ENCODE assay signal across 33 mouse cellular contexts in the genomic region with DNA sequence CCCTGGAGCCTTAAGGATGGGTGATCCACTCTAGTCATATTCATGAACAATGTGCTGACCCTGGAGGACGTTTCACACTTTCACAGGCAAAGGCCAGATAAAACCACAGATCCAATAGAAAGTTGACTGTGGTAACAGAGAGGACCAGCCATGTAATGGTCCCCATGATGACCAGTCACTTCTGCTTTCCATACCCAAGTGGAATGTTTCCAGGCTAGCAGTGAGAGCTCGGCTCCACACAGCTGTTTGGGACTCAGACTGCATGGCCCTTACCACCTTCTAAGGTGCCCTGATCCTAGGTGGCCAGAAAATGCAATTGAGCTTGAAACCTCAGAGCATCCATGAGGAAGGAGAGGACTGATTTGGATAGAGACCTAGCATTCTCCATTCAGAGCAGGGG. TPM values are rescaled to one million over a fixed set of nuclear protein-coding genes. Genes with fewer than 3 reads are reported as not detected.
A peak's percentile ranks its signal among the peaks of the same experiment; 100 is the strongest.
DNase-seq lines count a peak whose midpoint lies in the region; ATAC-seq and TF ChIP-seq lines count a peak whose summit lies in the region.
"Had no signal": no experiment of that assay in that cellular context is flagged by ENCODE, and none has a peak within 500 bp of the region (broad histone marks: within the 10 kb centered on the region; RNA-seq: fewer than 3 reads in every experiment).

No protein-coding gene starts in this region.

- no peaks in the 10 kb centered on the region for H3K9me3 ChIP-seq in heart, embryonic 13.5 days
- no peaks in the 10 kb centered on the region for H3K9me3 ChIP-seq in heart, embryonic 12.5 days (replicated peaks)
- H3K9me3 ChIP-seq in stomach, postnatal 0 days (ENCODE audit: control insufficient read depth, low read length), result no peaks in the 10 kb centered on the region
- no peaks in the 10 kb centered on the region for H3K9me3 ChIP-seq in liver, postnatal 0 days (ENCODE audit: low read length)
- H3K9me3 ChIP-seq: embryonic facial prominence, embryonic 12.5 days; hindbrain, embryonic 13.5 days; limb, embryonic 15.5 days; liver, embryonic 13.5 days; midbrain, embryonic 10.5 days; neural tube, embryonic 12.5 days had no signal

- 48% methylated on average over 2 of the region's 2 CpGs for WGBS in heart, embryonic 13.5 days
- 64% methylated on average over 2 of the region's 2 CpGs for WGBS in heart, embryonic 12.5 days
- WGBS in lung, adult 2 months, result 52% methylated on average over 2 of the region's 2 CpGs
- 59% methylated on average over 2 of the region's 2 CpGs for WGBS in stomach, postnatal 0 days
- WGBS in liver, postnatal 0 days (ENCODE audit: insufficient replicate concordance), result 56% methylated on average over 2 of the region's 2 CpGs

- H3K4me2 ChIP-seq in heart, embryonic 13.5 days, result no peak overlapping the region
- no peak overlapping the region for H3K4me2 ChIP-seq in heart, embryonic 12.5 days
- no peak overlapping the region for H3K4me2 ChIP-seq in stomach, postnatal 0 days (replicated peaks; ENCODE audit: low read depth)
- H3K4me2 ChIP-seq in liver, postnatal 0 days (ENCODE audit: low read depth, low read length), result no peak overlapping the region
- H3K4me2 ChIP-seq: embryonic facial prominence, embryonic 12.5 days; hindbrain, embryonic 13.5 days; limb, embryonic 15.5 days; liver, embryonic 13.5 days; lung, embryonic 14.5 days; neural tube, embryonic 12.5 days had no signal

- TF ChIP-seq CTCF in lung, adult 2 months (IDR thresholded peaks at IDR 0.05; ENCODE audit: insufficient read depth, low read length), result no peak
- TF ChIP-seq CTCF in stomach, postnatal 0 days (IDR thresholded peaks at IDR 0.05; ENCODE audit: low read depth), result no peak
- no peak for TF ChIP-seq CTCF in liver, postnatal 0 days (IDR thresholded peaks at IDR 0.05; ENCODE audit: low read depth)

- H3K4me1 ChIP-seq in heart, embryonic 13.5 days, result peaks cover 27% of the 10 kb centered on the region
- peaks cover under 1% of the 10 kb centered on the region; the same call in 1 of the 2 replicates for H3K4me1 ChIP-seq in heart, embryonic 12.5 days (replicated peaks)
- peaks cover under 1% of the 10 kb centered on the region; the same call in 1 of the 2 replicates for H3K4me1 ChIP-seq in lung, adult 2 months (ENCODE audit: control insufficient read depth, insufficient read depth, low read length)
- H3K4me1 ChIP-seq in stomach, postnatal 0 days (replicated peaks; ENCODE audit: control insufficient read depth, insufficient read depth), result peaks cover under 1% of the 10 kb centered on the region; the same call in 1 of the 2 replicates
- no peaks in the 10 kb centered on the region for H3K4me1 ChIP-seq in liver, postnatal 0 days (ENCODE audit: insufficient read depth)
- H3K4me1 ChIP-seq: liver, embryonic 13.5 days; neural tube, embryonic 12.5 days had no signal

- peaks cover 6% of the 10 kb centered on the region for H3K27me3 ChIP-seq in heart, embryonic 13.5 days (replicated peaks)
- H3K27me3 ChIP-seq in heart, embryonic 12.5 days (replicated peaks), result peaks cover 7% of the 10 kb centered on the region; the same call in 1 of the 2 replicates
- no peaks in the 10 kb centered on the region for H3K27me3 ChIP-seq in stomach, postnatal 0 days (ENCODE audit: control insufficient read depth, insufficient read depth, low read length)
- 0 out of 2 replicates have a peak, but pooled peaks cover under 1% of the 10 kb centered on the region for H3K27me3 ChIP-seq in liver, postnatal 0 days (ENCODE audit: insufficient read depth, low read length)
- H3K27me3 ChIP-seq: limb, embryonic 15.5 days; neural tube, embryonic 12.5 days had no signal

- no peak overlapping the region for H3K9ac ChIP-seq in heart, embryonic 13.5 days
- no peak overlapping the region for H3K9ac ChIP-seq in heart, embryonic 12.5 days
- H3K9ac ChIP-seq in stomach, postnatal 0 days (ENCODE audit: low read length), result no peak overlapping the region
- no peak overlapping the region for H3K9ac ChIP-seq in liver, postnatal 0 days (replicated peaks)
- H3K9ac ChIP-seq: embryonic facial prominence, embryonic 12.5 days; hindbrain, embryonic 13.5 days; limb, embryonic 15.5 days; liver, embryonic 13.5 days; lung, embryonic 14.5 days; neural tube, embryonic 12.5 days had no signal

- no peak overlapping the region for H3K4me3 ChIP-seq in heart, embryonic 13.5 days
- no peak overlapping the region for H3K4me3 ChIP-seq in heart, embryonic 12.5 days
- no peak overlapping the region for H3K4me3 ChIP-seq in lung, adult 2 months (replicated peaks; ENCODE audit: extremely low read depth, low read depth, low read length)
- no peak overlapping the region for H3K4me3 ChIP-seq in stomach, postnatal 0 days (ENCODE audit: low read depth, low read length)
- H3K4me3 ChIP-seq in liver, postnatal 0 days (ENCODE audit: low read depth, low read length), result no peak overlapping the region
- H3K4me3 ChIP-seq: embryonic facial prominence, embryonic 12.5 days; heart, adult 2 months; hindbrain, embryonic 13.5 days; limb, embryonic 15.5 days; liver, embryonic 13.5 days; midbrain, embryonic 10.5 days; myocyte; neural tube, embryonic 12.5 days had no signal

- no peak for TF ChIP-seq EP300 in stomach, postnatal 0 days (optimal IDR thresholded peaks at IDR 0.05)
- TF ChIP-seq EP300 in liver, postnatal 0 days (IDR thresholded peaks at IDR 0.05; ENCODE audit: low read depth), result no peak

- no peaks in the 10 kb centered on the region for H3K36me3 ChIP-seq in heart, embryonic 13.5 days
- no peaks in the 10 kb centered on the region for H3K36me3 ChIP-seq in heart, embryonic 12.5 days
- no peaks in the 10 kb centered on the region for H3K36me3 ChIP-seq in stomach, postnatal 0 days (ENCODE audit: control insufficient read depth, insufficient read depth, low read length)
- H3K36me3 ChIP-seq in liver, postnatal 0 days (replicated peaks; ENCODE audit: insufficient read depth, low read length), result no peaks in the 10 kb centered on the region
- H3K36me3 ChIP-seq: embryonic facial prominence, embryonic 12.5 days; hindbrain, embryonic 13.5 days; limb, embryonic 15.5 days; liver, embryonic 13.5 days; midbrain, embryonic 10.5 days; neural tube, embryonic 12.5 days had no signal

- no peak for TF ChIP-seq POLR2A in lung, adult 2 months (IDR thresholded peaks at IDR 0.05; ENCODE audit: borderline replicate concordance, extremely low read depth, low read depth, low read length)

- no peak for ATAC-seq in heart, embryonic 13.5 days (ENCODE audit: extremely low read depth, insufficient number of reproducible peaks, low FRiP score, low TSS enrichment)
- ATAC-seq in heart, embryonic 12.5 days (ENCODE audit: insufficient number of reproducible peaks, low FRiP score), result no peak
- ATAC-seq in stomach, postnatal 0 days (ENCODE audit: low FRiP score, low TSS enrichment), result 0 out of 2 replicates have a peak, but pooled peaks have one; percentile 6
- no peak for ATAC-seq in liver, postnatal 0 days
- ATAC-seq: forebrain, embryonic 14.5 days; intestine, embryonic 16.5 days; midbrain, embryonic 16.5 days had no signal

- peak overlapping the region; percentile 45; the same call in 1 of the 2 replicates for H3K27ac ChIP-seq in heart, embryonic 13.5 days (replicated peaks)
- no peak overlapping the region for H3K27ac ChIP-seq in heart, embryonic 12.5 days (ENCODE audit: poor library complexity, severe bottlenecking)
- no peak overlapping the region for H3K27ac ChIP-seq in stomach, postnatal 0 days (replicated peaks)
- no peak overlapping the region for H3K27ac ChIP-seq in liver, postnatal 0 days (ENCODE audit: low read depth)
- H3K27ac ChIP-seq: embryonic facial prominence, embryonic 12.5 days; heart, adult 2 months; hindbrain, embryonic 13.5 days; kidney, postnatal 0 days; limb, embryonic 15.5 days; liver, embryonic 13.5 days; midbrain, embryonic 10.5 days; neural tube, embryonic 12.5 days had no signal

- peak; percentile 32 for DNase-seq in lung, postnatal 36 days
- no peak for DNase-seq in lung, adult 2 months
- peak; percentile 16 to 33 for DNase-seq in heart, postnatal 10 days
- DNase-seq in stomach, postnatal 0 days (ENCODE audit: low spot score), result no peak
- no peak for DNase-seq in liver, postnatal 0 days
- no peak for DNase-seq in layer of hippocampus, postnatal 25 days (ENCODE audit: extremely low spot score in 1 of 2, low spot score in 1 of 2)
- DNase-seq: B cell, adult 2 months; cerebellum, adult 11 months; cerebellum, adult 9-10 months; cerebellum, postnatal 36 days; embryo, embryonic 11 days; gastrocnemius, postnatal 25 days; kidney, adult 8-10 months; kidney, postnatal 4 days; layer of hippocampus, postnatal 36 days; left cerebral cortex, postnatal 4 days; liver, embryonic 13.5 days; lung, embryonic 14.5 days; lung, postnatal 4 days; thymus, postnatal 4 days had no signal

- intact Hi-C loops in heart, postnatal 10 days (cut with DNase I), result no loop called here

RNA-seq across cellular contexts. Expression of a gene that starts 31.1 kb away (rescaled TPM):
- 3.2 and 4.0 TPM in 2 replicates for polyA plus RNA-seq in heart, embryonic 13.5 days (2015; fragmentation: Nextera tagmentation; extraction: Ambion mirVana)
- polyA plus RNA-seq in heart, embryonic 12.5 days (2016; fragmentation: Nextera tagmentation; extraction: Ambion mirVana), result 1.7 and 4.2 TPM in 2 replicates
- 27.3 and 28.1 TPM in 2 replicates for polyA plus RNA-seq in lung, adult 2 months (2012; rRNA removed)
- 1 to 10 TPM; 1.4 TPM for total RNA-seq in heart, postnatal 10 days (2021)
- polyA plus RNA-seq in stomach, postnatal 0 days (2015; fragmentation: Nextera tagmentation; extraction: Ambion mirVana), result 6.5 TPM in 2 replicates
- 0.73 and 1.0 TPM in 2 replicates for polyA plus RNA-seq in liver, postnatal 0 days (2015; fragmentation: Nextera tagmentation; extraction: Ambion mirVana)
- total RNA-seq in layer of hippocampus, postnatal 25 days (2021), result 1 to 10 TPM; 7.5 to 8.4 TPM

RNA-seq across cellular contexts. Expression of a gene that starts 59.6 kb away (rescaled TPM):
- polyA plus RNA-seq in heart, embryonic 13.5 days (2015; fragmentation: Nextera tagmentation; extraction: Ambion mirVana), result 0.14 and 0.31 TPM in 2 replicates
- polyA plus RNA-seq in heart, embryonic 12.5 days (2016; fragmentation: Nextera tagmentation; extraction: Ambion mirVana), result 0.22 and 0.64 TPM in 2 replicates
- 12.5 and 14.0 TPM in 2 replicates for polyA plus RNA-seq in lung, adult 2 months (2012; rRNA removed)
- total RNA-seq in heart, postnatal 10 days (2021), result 1 to 10 TPM; 1.5 to 2.1 TPM
- polyA plus RNA-seq in stomach, postnatal 0 days (2015; fragmentation: Nextera tagmentation; extraction: Ambion mirVana), result 0.13 and 0.25 TPM in 2 replicates
- polyA plus RNA-seq in liver, postnatal 0 days (2015; fragmentation: Nextera tagmentation; extraction: Ambion mirVana), result 1.6 and 2.6 TPM in 2 replicates
- 1 to 10 TPM; 2.2 to 3.2 TPM for total RNA-seq in layer of hippocampus, postnatal 25 days (2021)

Comparison
In these comparisons a context has a peak if more than half of its experiments do, and no peak if none do; other contexts are left out.
1. DNase-seq: peak in lung, postnatal 36 days (single experiment) and heart, postnatal 10 days (2 of 2); none in lung, adult 2 months (single experiment), stomach, postnatal 0 days (single experiment), liver, postnatal 0 days (single experiment) and layer of hippocampus, postnatal 25 days (0 of 2).